ENCODE assay signal across 1 mouse cellular context in the genomic region with DNA sequence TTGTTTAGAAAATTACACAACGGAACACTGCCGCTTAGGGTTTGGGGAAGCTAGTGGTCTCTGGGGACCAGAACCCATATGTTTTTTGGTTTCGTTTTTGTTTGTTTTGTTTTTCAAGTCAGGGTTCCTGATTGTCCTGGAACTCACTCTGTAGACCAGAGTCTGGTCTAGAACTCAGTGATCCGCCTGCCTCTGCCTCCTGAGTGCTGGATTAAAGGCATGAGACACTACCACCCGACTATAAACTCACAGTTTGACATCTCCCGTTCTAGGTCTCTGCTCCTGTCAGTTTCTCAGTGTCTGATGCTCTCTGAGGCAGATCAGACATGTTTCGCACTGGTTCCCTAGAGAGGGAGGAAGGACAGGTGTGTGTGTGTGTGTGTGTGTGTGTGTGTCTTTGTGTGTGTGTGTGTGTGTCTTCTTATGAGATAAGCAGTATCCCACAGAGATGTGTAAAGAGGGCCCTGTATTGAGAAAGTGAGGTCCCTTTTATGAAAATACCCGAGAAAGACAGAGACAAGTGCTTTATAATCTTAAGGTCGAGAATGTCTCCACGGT.
TF ChIP-seq lines count a peak whose summit lies in the region.

No protein-coding gene starts in this region.

TF ChIP-seq in MEL, 35 proteins besides CTCF, POLR2A, EP300 and RAD21:
- TF ChIP-seq MAFK (IDR thresholded peaks at IDR 0.05; ENCODE audit: borderline replicate concordance, low read depth, low read length) (no peak), TBP (IDR thresholded peaks at IDR 0.05; ENCODE audit: low read depth, low read length) (no peak), POLR2AphosphoS2 (IDR thresholded peaks at IDR 0.05; ENCODE audit: low read length) (no peak), USF2 (IDR thresholded peaks at IDR 0.05; ENCODE audit: borderline replicate concordance in 1 of 2, insufficient read depth in 1 of 2, low read depth in 1 of 2, low read length in 2 of 2) (no peak), E2F4 (IDR thresholded peaks at IDR 0.05; ENCODE audit: borderline replicate concordance, low read depth, low read length) (no peak), RCOR1 (IDR thresholded peaks at IDR 0.05; ENCODE audit: low read depth, low read length) (no peak), MAZ (IDR thresholded peaks at IDR 0.05; ENCODE audit: low read depth, low read length) (no peak), MYC (IDR thresholded peaks at IDR 0.05; ENCODE audit: low read depth, low read length) (no peak), GATA1 (IDR thresholded peaks at IDR 0.05; ENCODE audit: low read depth, low read length) (no peak), GABPA (IDR thresholded peaks at IDR 0.05; ENCODE audit: low read depth, low read length) (no peak), POLR2AphosphoS5 (IDR thresholded peaks at IDR 0.05; ENCODE audit: borderline replicate concordance, low read depth, low read length) (no peak), UBTF (IDR thresholded peaks at IDR 0.05; ENCODE audit: borderline replicate concordance, insufficient read depth, low read depth, low read length) (no peak), SMC3 (IDR thresholded peaks at IDR 0.05; ENCODE audit: low read depth, low read length) (no peak), KAT2A (conservative IDR thresholded peaks at IDR 0.05; ENCODE audit: low read depth, low read length) (no peak), JUND (IDR thresholded peaks at IDR 0.05; ENCODE audit: low read depth, low read length) (no peak)
